Mouse (Mus musculus): ENCODE data around the gene Ndufs3. TPM values are rescaled to one million over a fixed set of nuclear protein-coding genes. Genes with fewer than 3 reads are reported as not detected.

Gene Ndufs3
- total and polyA plus RNA-seq, 3 experiments = 134 to 193 TPM; not detected in 1

DNA sequence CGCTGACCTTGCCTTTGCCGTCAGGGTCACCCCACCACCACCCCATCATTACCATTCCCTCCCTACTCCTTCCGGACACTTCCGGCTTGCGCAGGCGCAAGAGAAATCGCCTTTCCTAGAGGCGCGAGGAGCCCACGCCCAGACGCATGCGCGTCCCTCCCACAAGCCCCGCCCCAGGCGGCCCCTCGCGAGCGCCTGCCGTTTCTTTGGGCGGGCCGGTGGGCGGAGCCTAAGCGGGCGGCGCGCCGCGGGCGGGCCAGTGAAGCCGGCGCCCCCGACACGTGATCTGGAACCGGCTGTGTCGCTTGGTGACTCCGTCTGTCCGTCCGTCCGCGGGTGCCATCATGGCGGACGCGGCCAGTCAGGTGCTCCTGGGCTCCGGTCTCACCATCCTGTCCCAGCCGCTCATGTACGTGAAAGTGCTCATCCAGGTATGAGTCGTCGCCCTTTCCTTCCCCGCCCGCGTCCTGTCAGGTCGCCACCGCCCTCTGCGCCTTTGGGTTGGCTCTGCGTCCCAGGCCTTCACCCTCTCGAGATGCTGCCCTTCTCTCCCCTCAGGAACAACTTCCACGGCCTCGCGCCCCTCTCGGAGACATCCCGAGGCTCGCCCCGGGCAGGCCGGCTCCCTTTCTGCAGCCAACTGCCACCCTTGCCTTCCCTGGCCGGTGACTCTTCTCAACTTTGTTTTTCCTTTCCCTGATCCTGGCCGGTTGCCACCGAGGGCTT is 57.5 kb downstream of the Ndufs3 start, which contains the start of gene Mtch2 (continued):
- TF ChIP-seq ELF1 (IDR thresholded peaks at IDR 0.05; ENCODE audit: low read depth, low read length) (peak; percentile 86), MEF2A (IDR thresholded peaks at IDR 0.05; ENCODE audit: extremely low read depth, insufficient replicate concordance, low read depth, low read length, poor library complexity, severe bottlenecking) (no peak), MAFK (IDR thresholded peaks at IDR 0.05; ENCODE audit: borderline replicate concordance, low read depth, low read length) (no peak), E2F4 (IDR thresholded peaks at IDR 0.05; ENCODE audit: borderline replicate concordance, low read depth, low read length) (no peak; the same call in 1 of the 2 replicates), MXI1 (IDR thresholded peaks at IDR 0.05; ENCODE audit: low read depth, low read length) (peak; percentile 91), POLR2AphosphoS2 (IDR thresholded peaks at IDR 0.05; ENCODE audit: low read length) (peak; percentile 94), POLR2A (IDR thresholded peaks at IDR 0.05; ENCODE audit: control insufficient read depth in 1 of 2, insufficient read depth in 1 of 2, low read depth in 1 of 2, low read length in 2 of 2, poor library complexity in 1 of 2) (peak; percentile 96 to 98), NELFE (IDR thresholded peaks at IDR 0.05; ENCODE audit: low read depth, low read length) (peak; percentile 97), GATA1 (IDR thresholded peaks at IDR 0.05; ENCODE audit: low read depth, low read length) (no peak), ZMIZ1 (IDR thresholded peaks at IDR 0.05; ENCODE audit: low read depth, low read length) (peak; percentile 90), TBP (IDR thresholded peaks at IDR 0.05; ENCODE audit: low read depth, low read length) (peak; percentile 84)

DNA sequence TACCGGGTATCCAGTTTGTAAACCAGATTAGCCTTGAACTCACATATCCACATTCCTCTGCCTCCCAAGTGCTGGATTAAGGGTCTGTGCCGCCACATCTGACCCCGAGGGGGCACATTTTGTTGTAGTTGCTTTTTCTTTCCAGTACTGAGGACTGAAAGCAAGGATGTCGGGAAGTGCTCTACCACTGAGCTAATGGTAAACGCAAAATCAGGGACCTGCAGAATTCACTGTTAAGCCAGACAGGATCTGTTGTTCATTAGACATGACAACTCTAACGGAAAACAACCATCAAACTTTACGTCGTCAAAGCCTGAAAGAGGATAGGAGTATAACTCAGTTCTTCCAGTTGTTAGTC is 58.1 kb downstream of the Ndufs3 start:
- no peak for DNase-seq (ENCODE audit: low read depth, low spot score)
- TF ChIP-seq GABPA (IDR thresholded peaks at IDR 0.05; ENCODE audit: low read depth, low read length) = no peak
- TF ChIP-seq SIN3A (IDR thresholded peaks at IDR 0.05; ENCODE audit: low read length) = no peak
- TF ChIP-seq NRF1 (IDR thresholded peaks at IDR 0.05; ENCODE audit: insufficient read depth, low read depth, low read length, poor library complexity, severe bottlenecking) = no peak
- TF ChIP-seq KAT2A (conservative IDR thresholded peaks at IDR 0.05; ENCODE audit: low read depth, low read length) = no peak
- TF ChIP-seq MAFK (IDR thresholded peaks at IDR 0.05; ENCODE audit: borderline replicate concordance, low read depth, low read length) = no peak
- no peak for TF ChIP-seq ETS1 (IDR thresholded peaks at IDR 0.05; ENCODE audit: low read depth, low read length)
- TF ChIP-seq BHLHE40 (IDR thresholded peaks at IDR 0.05; ENCODE audit: borderline replicate concordance, low read depth, low read length) = no peak
- TF ChIP-seq EP300 (IDR thresholded peaks at IDR 0.05; ENCODE audit: low read depth in 1 of 2, low read length in 2 of 2) = no peak
- no peak for TF ChIP-seq MXI1 (IDR thresholded peaks at IDR 0.05; ENCODE audit: low read depth, low read length)
- no peak for TF ChIP-seq CTCF (IDR thresholded peaks at IDR 0.05 in 2 of 3, conservative IDR thresholded peaks at IDR 0.05 in 1 of 3; ENCODE audit: control insufficient read depth in 1 of 3, insufficient read depth in 1 of 3, low read depth in 2 of 3, low read length in 3 of 3, poor library complexity in 1 of 3, severe bottlenecking in 1 of 3)
- no peak for TF ChIP-seq ZMIZ1 (IDR thresholded peaks at IDR 0.05; ENCODE audit: low read depth, low read length)
- TF ChIP-seq MYB (IDR thresholded peaks at IDR 0.05; ENCODE audit: low read depth, low read length) = no peak
- no peak for TF ChIP-seq POLR2A (IDR thresholded peaks at IDR 0.05; ENCODE audit: control insufficient read depth in 1 of 2, insufficient read depth in 1 of 2, low read depth in 1 of 2, low read length in 2 of 2, poor library complexity in 1 of 2)
- TF ChIP-seq USF2 (IDR thresholded peaks at IDR 0.05; ENCODE audit: borderline replicate concordance in 1 of 2, insufficient read depth in 1 of 2, low read depth in 1 of 2, low read length in 2 of 2) = no peak
- TF ChIP-seq MYC (IDR thresholded peaks at IDR 0.05; ENCODE audit: low read depth, low read length) = no peak
- TF ChIP-seq E2F4 (IDR thresholded peaks at IDR 0.05; ENCODE audit: borderline replicate concordance, low read depth, low read length) = no peak
- no peak for TF ChIP-seq MAZ (IDR thresholded peaks at IDR 0.05; ENCODE audit: low read depth, low read length)
- TF ChIP-seq TAL1 (IDR thresholded peaks at IDR 0.05; ENCODE audit: low read length) = no peak
- no peak for TF ChIP-seq ZNF384 (IDR thresholded peaks at IDR 0.05; ENCODE audit: low read depth, low read length)
- H3K9ac ChIP-seq (ENCODE audit: control insufficient read depth, low read depth, low read length, poor library complexity, severe bottlenecking) = peak overlapping the region; percentile 79
- no peaks in the 10 kb centered on the region for H3K27me3 ChIP-seq (ENCODE audit: control insufficient read depth in 1 of 2, insufficient read depth in 2 of 2, low read length in 2 of 2)
- peaks cover 2 to 9% of the 10 kb centered on the region in 2 experiments for H3K4me1 ChIP-seq (ENCODE audit: control insufficient read depth in 1 of 2, insufficient read depth in 2 of 2, low read length in 2 of 2)
- H3K36me3 ChIP-seq (ENCODE audit: control insufficient read depth in 1 of 2, insufficient read depth in 2 of 2, low read length in 2 of 2) = peaks cover 2 to 24% of the 10 kb centered on the region in 2 experiments; a peak in 3 of 4 replicates
- H3K27ac ChIP-seq (ENCODE audit: control insufficient read depth, low read depth, low read length) = peak overlapping the region; percentile 70
- H3K4me3 ChIP-seq (ENCODE audit: control insufficient read depth in 1 of 2, insufficient read depth in 1 of 2, low read depth in 2 of 2, low read length in 2 of 2) = peak overlapping the region; percentile 64 to 79
- H3K9me3 ChIP-seq (replicated peaks; ENCODE audit: insufficient read depth, low read length) = no peaks in the 10 kb centered on the region
- peaks cover 14% of the 10 kb centered on the region for H3K79me2 ChIP-seq (ENCODE audit: control insufficient read depth, insufficient read depth, low read length, poor library complexity)
